Mouse (Mus musculus) layer of hippocampus, adult 8-10 months (tissue): ENCODE data around the gene Tnip1. TPM values are rescaled to one million over a fixed set of nuclear protein-coding genes. Genes with fewer than 3 reads are reported as not detected.

Source experiments
- DNase-seq, 2 experiments: peaks; one replicate each; pipeline ENCODE4 v3.0.0; 2022; ENCODE audit warnings: low spot score in 2 of 2
- total RNA-seq, 4 experiments: library from RNA; stranded (reverse); gene quantifications; 2 replicates each; pipeline ENCODE4 v1.2.4; 2022

The Tnip1 gene
- total RNA-seq: 10 to 100 TPM; 31.4 to 34.3 (median 33.9) TPM

GRCm38 (mm10) chr11:54962810-54963209 lies at the start of gene Tnip1:
Tnip1 (minus strand) TSS chr11:54962917.
- no peak for DNase-seq

GRCm38 (mm10) chr11:55011440-55011839 lies 48.7 kb upstream of the Tnip1 start:
- no peak for DNase-seq

- no peak for DNase-seq
Measured at GRCm38 (mm10) chr11:55008230-55008629, 45.5 kb upstream of the Tnip1 start.

GRCm38 (mm10) chr11:55005684-55006083 lies 43.0 kb upstream of the Tnip1 start:
- DNase-seq: no peak

- DNase-seq: no peak
Measured at GRCm38 (mm10) chr11:55004970-55005502, 42.3 kb upstream of the Tnip1 start.

GRCm38 (mm10) chr11:54998708-54999107 lies 36.0 kb upstream of the Tnip1 start:
- DNase-seq: no peak

- peak in 1 of 2 experiments; percentile 53 for DNase-seq
Measured at GRCm38 (mm10) chr11:54998284-54998683, 35.6 kb upstream of the Tnip1 start.

- DNase-seq: no peak
Measured at GRCm38 (mm10) chr11:54996176-54996575, 33.5 kb upstream of the Tnip1 start.

- no peak for DNase-seq
Measured at GRCm38 (mm10) chr11:54989920-54990319, 27.2 kb upstream of the Tnip1 start.

GRCm38 (mm10) chr11:54988754-54989349 lies 26.1 kb upstream of the Tnip1 start:
- no peak for DNase-seq

GRCm38 (mm10) chr11:54987974-54988373 lies 25.3 kb upstream of the Tnip1 start:
- no peak for DNase-seq

- no peak for DNase-seq
Measured at GRCm38 (mm10) chr11:54985086-54985485, 22.4 kb upstream of the Tnip1 start.

GRCm38 (mm10) chr11:54984581-54984980 lies 21.9 kb upstream of the Tnip1 start:
- no peak for DNase-seq

GRCm38 (mm10) chr11:54984085-54984484 lies 21.4 kb upstream of the Tnip1 start:
- DNase-seq: peak; percentile 37 to 87

GRCm38 (mm10) chr11:54982520-54982919 lies 19.8 kb upstream of the Tnip1 start:
- DNase-seq: no peak

GRCm38 (mm10) chr11:54981630-54982029 lies 18.9 kb upstream of the Tnip1 start:
- DNase-seq: no peak

GRCm38 (mm10) chr11:54977385-54977937 lies 14.7 kb upstream of the Tnip1 start:
- DNase-seq: no peak

- no peak for DNase-seq
Measured at GRCm38 (mm10) chr11:54976351-54976750, 13.6 kb upstream of the Tnip1 start.

GRCm38 (mm10) chr11:54975756-54976155 lies 13.0 kb upstream of the Tnip1 start:
- DNase-seq: no peak

GRCm38 (mm10) chr11:54975340-54975739 lies 12.6 kb upstream of the Tnip1 start:
- no peak for DNase-seq

GRCm38 (mm10) chr11:54974639-54975038 lies 11.9 kb upstream of the Tnip1 start:
- no peak for DNase-seq

GRCm38 (mm10) chr11:54973481-54974212 lies 10.9 kb upstream of the Tnip1 start:
- no peak for DNase-seq
